Comparison of ENCODE assay signal across 14 mouse cellular contexts in genomic region chr15:8831720-8832620, GRCm38 (mm10).
DNase-seq lines count a peak whose midpoint lies in the region; ATAC-seq and TF ChIP-seq lines count a peak whose summit lies in the region.
"Had no signal": no experiment of that assay in that cellular context is flagged by ENCODE, and none has a peak within 500 bp of the region (broad histone marks: within the 10 kb centered on the region; RNA-seq: fewer than 3 reads in every experiment).

No protein-coding gene starts in this region.

- no peak overlapping the region for H3K4me3 ChIP-seq in midbrain, embryonic 11.5 days (ENCODE audit: low read depth, low read length)
- no peak overlapping the region for H3K4me3 ChIP-seq in midbrain, postnatal 0 days (ENCODE audit: low read depth, low read length)
- H3K4me3 ChIP-seq: liver, embryonic 12.5 days had no signal

- no peak overlapping the region for H3K27ac ChIP-seq in midbrain, embryonic 11.5 days (ENCODE audit: low read depth, low read length)
- no peak overlapping the region for H3K27ac ChIP-seq in midbrain, postnatal 0 days (ENCODE audit: low read depth, low read length)
- H3K27ac ChIP-seq: liver, embryonic 12.5 days had no signal

- peaks cover 3% of the 10 kb centered on the region; the same call in 1 of the 2 replicates for H3K4me1 ChIP-seq in midbrain, embryonic 11.5 days (ENCODE audit: control insufficient read depth, insufficient read depth, low read length)
- H3K4me1 ChIP-seq in midbrain, postnatal 0 days (ENCODE audit: insufficient read depth, low read length), result no peaks in the 10 kb centered on the region
- H3K4me1 ChIP-seq: liver, embryonic 12.5 days had no signal

- no peaks in the 10 kb centered on the region for H3K27me3 ChIP-seq in midbrain, embryonic 11.5 days (ENCODE audit: control insufficient read depth, insufficient read depth, low read length)
- H3K27me3 ChIP-seq in midbrain, postnatal 0 days (ENCODE audit: insufficient read depth, low read length), result no peaks in the 10 kb centered on the region
- H3K27me3 ChIP-seq: liver, embryonic 12.5 days had no signal

- no peaks in the 10 kb centered on the region for H3K36me3 ChIP-seq in midbrain, embryonic 11.5 days (ENCODE audit: control insufficient read depth, insufficient read depth, low read length)
- no peaks in the 10 kb centered on the region for H3K36me3 ChIP-seq in midbrain, postnatal 0 days (ENCODE audit: insufficient read depth, low read length)
- H3K36me3 ChIP-seq: liver, embryonic 12.5 days had no signal

- no peak overlapping the region for H3K4me2 ChIP-seq in midbrain, embryonic 11.5 days
- H3K4me2 ChIP-seq in midbrain, postnatal 0 days (ENCODE audit: low read depth, low read length, poor library complexity, severe bottlenecking), result no peak overlapping the region
- H3K4me2 ChIP-seq: liver, embryonic 12.5 days had no signal

- no peak overlapping the region for H3K9ac ChIP-seq in midbrain, embryonic 11.5 days (ENCODE audit: low read length)
- no peak overlapping the region for H3K9ac ChIP-seq in midbrain, postnatal 0 days (replicated peaks; ENCODE audit: low read length, poor library complexity, severe bottlenecking)
- H3K9ac ChIP-seq: liver, embryonic 12.5 days had no signal

- no peaks in the 10 kb centered on the region for H3K9me3 ChIP-seq in midbrain, embryonic 11.5 days (ENCODE audit: control insufficient read depth, low read length)
- H3K9me3 ChIP-seq in midbrain, postnatal 0 days (ENCODE audit: low read length), result no peaks in the 10 kb centered on the region
- H3K9me3 ChIP-seq: liver, embryonic 12.5 days had no signal

- TF ChIP-seq CTCF in midbrain, postnatal 0 days (IDR thresholded peaks at IDR 0.05), result no peak

- whole genome bisulfite sequencing in midbrain, embryonic 11.5 days, result 33% methylated on average over 13 of the region's 13 CpGs
- WGBS in midbrain, postnatal 0 days, result 33% methylated on average over 13 of the region's 13 CpGs

- peak; percentile 82 for ATAC-seq in cerebellum, adult (ENCODE audit: insufficient number of reproducible peaks, low FRiP score, low TSS enrichment)
- no peak for ATAC-seq in midbrain, embryonic 11.5 days (ENCODE audit: low FRiP score)
- ATAC-seq in midbrain, postnatal 0 days (ENCODE audit: low FRiP score), result no peak
- ATAC-seq: activated CD4-positive, CD25-positive, alpha-beta regulatory T cell, adult 4 months; liver, embryonic 12.5 days had no signal

- no peak for DNase-seq in cerebellum, postnatal 4 days (ENCODE audit: low spot score in 2 of 2)
- DNase-seq in midbrain, embryonic 11.5 days (ENCODE audit: low spot score, missing footprints), result peak; percentile 78
- no peak for DNase-seq in midbrain, postnatal 0 days (ENCODE audit: low spot score)
- peak; percentile 68 to 78 for DNase-seq in cerebellum, postnatal 14 days
- DNase-seq in retina, embryonic 14.5 days (ENCODE audit: low spot score), result peak; percentile 46
- DNase-seq in adrenal gland, postnatal 10 days, result no peak
- no peak for DNase-seq in embryo, embryonic 10.5 days (ENCODE audit: low spot score)
- DNase-seq: heart, postnatal 36 days; kidney, adult 2 months; lung, postnatal 10 days; thymus, adult 18-20 months had no signal

Comparison
In these comparisons a context has a peak if more than half of its experiments do, and no peak if none do; other contexts are left out.
1. DNase-seq: peak in midbrain, embryonic 11.5 days (single experiment), cerebellum, postnatal 14 days (2 of 2) and retina, embryonic 14.5 days (single experiment); none in cerebellum, postnatal 4 days (0 of 2), midbrain, postnatal 0 days (single experiment), adrenal gland, postnatal 10 days (single experiment) and embryo, embryonic 10.5 days (single experiment).